Mouse (Mus musculus) adrenal gland, adult (tissue): ENCODE measurements around the gene Irx1.
A peak's percentile ranks its signal among the peaks of the same experiment; 100 is the strongest.

Experiments
- DNase-seq, 2 experiments: peaks; one replicate each; pipeline ENCODE4 v3.0.0; 2022 to 2023; ENCODE audit warnings: low spot score in 1 of 2; ENCODE audit not compliant: inconsistent age in 2 of 2

Irx1 gene

DNA sequence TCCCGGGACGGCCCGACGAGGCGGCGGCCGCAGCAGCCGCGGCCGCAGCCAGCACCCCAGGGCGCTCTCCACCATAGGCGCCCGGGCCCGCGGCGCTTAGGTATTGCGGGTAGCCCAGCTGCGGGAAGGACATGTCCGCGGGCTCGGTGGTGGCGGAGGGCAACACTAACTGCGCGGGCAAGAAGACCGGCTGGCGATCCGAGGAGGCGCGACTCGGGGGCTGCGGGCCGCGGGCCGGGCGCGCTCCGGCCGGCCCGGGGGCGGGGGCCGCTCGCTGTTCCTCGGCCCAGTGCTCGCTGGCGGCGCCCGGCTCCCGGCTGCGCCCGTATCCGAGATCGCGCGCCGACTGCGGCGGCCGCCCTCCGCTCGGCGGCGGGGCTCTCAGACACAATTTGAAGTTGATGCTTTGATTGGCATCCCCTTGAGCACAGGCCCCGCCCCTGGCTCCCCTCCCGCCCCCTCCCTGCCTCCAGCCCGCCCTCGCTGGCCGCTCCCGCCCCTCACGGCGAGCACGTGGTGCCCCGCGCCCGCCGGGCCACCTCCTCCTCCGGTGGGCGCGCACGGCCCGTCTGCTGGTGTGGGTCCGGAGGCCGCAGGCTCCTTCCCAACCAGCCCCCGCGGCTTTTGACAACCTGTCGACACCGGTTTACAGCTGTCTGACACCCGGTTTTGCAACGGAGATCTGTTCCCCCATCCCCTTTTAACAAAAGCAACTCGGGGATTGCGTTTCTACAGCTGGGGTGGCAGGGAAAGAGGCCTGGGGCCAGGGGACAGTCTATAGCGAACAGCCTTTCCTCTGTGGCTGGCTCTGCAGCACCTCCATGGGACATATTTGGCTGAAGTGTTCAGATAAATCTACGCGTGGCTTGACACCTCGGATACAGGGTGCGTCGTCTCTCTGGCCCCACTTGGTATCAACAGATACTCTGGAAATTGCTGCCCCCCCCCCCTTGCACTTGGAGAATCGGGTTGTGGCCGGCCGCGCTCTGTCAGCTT, at the start of gene Irx1:
Irx1 (minus strand) TSS at position 368 of the 996 bp plus-strand sequence.
- DNase-seq = no peak

- no peak for DNase-seq
Measured at GRCm38 (mm10) chr13:71979932-71980655, 16.6 kb upstream of the Irx1 start.

GRCm38 (mm10) chr13:71975753-71976152, 12.2 kb upstream of the Irx1 start:
- no peak for DNase-seq

DNA sequence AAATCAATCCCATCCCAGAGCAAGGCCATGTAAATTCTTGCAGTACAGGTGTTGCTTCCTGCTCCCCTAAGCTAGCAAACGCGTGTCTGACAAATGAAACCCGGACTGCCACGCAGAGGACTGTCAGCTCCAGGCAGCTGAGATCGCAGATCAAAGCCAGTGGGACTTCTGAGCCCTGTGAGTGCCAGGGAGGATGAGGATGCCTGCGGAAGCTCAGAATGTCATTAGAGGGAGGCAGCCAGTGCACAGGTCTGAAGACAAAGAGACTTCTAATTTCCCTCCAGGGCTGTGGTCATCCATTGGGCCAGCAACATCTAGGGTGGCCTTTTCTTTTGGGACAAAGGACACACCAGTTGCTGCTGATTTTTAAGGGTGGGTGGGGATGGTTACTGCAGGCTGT, 4.8 kb upstream of the Irx1 start:
- no peak for DNase-seq

DNA sequence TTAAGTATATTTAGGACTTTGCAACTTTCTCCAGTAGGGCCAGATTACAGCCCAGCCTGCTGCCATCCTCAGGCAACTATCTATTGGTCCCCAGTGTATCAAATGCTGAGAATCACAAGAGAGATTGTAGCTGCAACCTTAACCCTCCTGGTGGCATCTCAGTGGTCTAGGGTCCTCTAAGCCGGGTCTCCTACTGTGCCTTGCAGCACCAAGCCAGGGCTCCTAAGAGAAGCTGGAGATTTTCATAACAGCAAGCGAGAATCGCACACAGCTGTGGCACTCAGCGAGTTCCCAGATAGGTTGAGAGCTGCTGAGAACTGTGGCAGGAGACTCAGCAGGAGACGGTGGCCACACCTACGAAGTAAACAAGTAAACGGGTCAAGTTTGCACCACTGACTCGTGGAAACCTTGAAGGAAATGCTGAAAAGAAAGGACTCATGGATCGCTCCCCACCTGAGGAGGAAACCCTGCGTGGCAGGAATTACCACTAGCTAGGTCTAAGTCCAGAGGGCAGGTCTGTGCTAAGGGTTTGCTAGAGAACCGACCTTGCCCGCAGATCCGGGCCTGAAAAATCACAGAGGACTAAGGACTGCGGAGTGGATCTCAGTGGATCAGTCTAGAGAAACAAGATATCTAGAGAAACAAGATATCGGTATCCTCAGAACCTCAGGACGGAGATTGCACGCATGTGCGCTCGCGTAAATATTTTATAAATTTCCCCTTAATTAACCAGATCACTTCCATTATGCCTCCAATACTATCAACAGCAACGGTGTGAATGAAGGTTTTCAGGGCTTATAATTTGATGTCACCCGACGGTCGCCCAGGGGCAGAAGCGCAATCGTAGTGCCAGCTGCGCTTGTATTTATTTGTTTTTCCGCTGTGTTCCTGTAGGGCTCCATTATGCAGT, 4.1 kb upstream of the Irx1 start:
- DNase-seq = no peak

GRCm38 (mm10) chr13:71966631-71967030, 3.1 kb upstream of the Irx1 start:
- no peak for DNase-seq

DNA sequence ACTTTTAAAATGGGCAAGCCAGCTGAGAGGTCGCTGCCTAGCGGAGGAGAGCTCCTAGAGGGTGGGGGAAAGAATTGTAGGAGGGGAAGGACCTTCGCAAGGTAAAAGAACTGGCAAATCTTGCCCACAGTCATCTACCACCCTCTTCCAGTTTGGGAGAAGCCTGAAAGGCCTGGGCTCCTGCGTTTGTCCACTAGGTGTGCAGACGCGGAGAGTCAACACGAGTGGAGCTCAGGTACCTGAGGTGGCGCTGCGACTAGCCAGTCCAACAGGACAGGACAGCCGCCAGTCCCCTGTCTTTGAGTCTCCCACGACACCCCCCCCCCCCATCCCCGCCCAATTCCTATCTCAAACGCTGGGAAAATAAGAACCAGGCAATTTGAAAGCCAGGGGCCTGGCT, 843 bp upstream of the Irx1 start:
- DNase-seq = no peak

DNA sequence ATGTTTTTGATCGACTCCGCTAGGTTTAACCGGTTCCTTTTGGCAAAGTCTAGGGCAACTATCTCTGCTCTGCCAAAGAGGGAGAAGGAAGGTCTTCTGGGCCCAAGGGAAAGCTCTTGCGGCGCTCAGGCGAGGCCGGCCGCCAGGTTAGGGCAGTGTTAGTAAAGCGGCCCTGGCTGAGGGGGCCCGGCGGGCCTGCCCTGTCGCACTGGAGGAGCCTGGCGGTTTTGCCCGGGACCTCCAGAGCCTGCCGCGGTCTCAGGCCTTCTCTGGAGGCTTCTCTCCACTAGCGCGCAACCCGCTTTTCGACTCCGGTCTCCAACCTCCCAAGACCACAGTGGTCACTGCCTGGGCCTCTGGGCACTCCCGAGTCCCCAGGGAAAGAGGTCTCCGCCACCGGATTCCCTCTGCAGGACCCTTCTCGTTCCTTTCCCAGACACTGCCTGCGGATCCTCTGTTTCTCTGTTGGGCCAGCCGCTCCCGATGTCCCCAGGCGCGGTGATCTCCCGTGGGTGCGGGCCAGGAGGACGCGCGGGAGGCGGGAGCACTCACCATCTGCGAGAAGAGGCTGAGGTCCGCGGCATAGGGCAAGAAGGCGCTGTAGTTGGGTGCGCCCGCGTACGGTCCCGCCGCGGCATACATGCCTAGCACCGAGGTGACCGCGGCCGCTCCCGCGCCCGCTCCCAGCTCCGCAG, 715 bp downstream of the Irx1 start:
- DNase-seq = peak in 1 of 2 experiments; percentile 55

- peak in 1 of 2 experiments; percentile 36 for DNase-seq
Measured at GRCm38 (mm10) chr13:71961891-71962660, 1.4 kb downstream of the Irx1 start.

DNA sequence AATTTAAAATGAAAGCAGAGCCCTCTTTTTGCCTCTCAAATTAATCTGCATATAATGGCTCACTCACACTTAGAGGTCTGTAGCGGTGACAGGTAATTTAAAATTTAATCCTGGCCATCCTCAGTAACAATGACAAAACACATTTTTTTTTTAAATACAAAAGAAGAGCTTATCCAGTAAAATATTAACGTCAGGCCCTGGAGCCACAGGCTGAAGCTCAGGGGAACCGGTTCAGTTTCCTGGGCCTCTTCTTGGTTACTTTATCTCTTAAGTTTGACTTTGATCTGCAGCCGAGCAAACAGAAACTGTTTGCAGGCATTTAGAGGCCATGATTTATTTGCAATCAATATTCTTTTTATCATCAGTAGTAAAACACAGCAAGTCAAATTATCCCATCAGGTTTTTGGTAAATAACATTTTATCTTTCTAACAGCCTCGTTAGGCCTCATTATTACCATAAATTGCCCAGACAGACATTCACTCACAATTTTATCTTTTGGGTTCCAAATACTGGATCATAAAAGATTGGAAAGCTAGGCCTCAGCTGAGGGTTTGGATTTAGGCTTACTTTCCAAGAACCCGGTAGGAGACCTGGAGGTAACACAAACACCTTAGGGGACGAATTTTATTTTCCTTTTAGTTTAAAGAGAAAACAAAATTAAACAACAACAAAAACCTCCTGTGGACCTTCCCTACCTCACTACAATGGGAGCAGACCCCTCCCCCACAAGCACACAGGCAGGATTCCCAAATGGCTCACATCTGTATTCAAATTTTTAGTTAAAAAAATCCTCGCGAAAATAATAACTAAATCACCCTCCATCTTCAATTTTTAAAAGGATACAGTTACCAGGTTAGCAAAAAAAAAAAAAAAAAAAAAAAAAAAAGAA, 2.4 kb downstream of the Irx1 start:
- no peak for DNase-seq

GRCm38 (mm10) chr13:71960277-71960672, 3.2 kb downstream of the Irx1 start:
- DNase-seq = no peak

GRCm38 (mm10) chr13:71959361-71960276, 3.9 kb downstream of the Irx1 start:
- no peak for DNase-seq

GRCm38 (mm10) chr13:71958651-71959050, 4.9 kb downstream of the Irx1 start:
- no peak for DNase-seq

- DNase-seq = no peak
Measured at GRCm38 (mm10) chr13:71957811-71958351, 5.6 kb downstream of the Irx1 start.

DNA sequence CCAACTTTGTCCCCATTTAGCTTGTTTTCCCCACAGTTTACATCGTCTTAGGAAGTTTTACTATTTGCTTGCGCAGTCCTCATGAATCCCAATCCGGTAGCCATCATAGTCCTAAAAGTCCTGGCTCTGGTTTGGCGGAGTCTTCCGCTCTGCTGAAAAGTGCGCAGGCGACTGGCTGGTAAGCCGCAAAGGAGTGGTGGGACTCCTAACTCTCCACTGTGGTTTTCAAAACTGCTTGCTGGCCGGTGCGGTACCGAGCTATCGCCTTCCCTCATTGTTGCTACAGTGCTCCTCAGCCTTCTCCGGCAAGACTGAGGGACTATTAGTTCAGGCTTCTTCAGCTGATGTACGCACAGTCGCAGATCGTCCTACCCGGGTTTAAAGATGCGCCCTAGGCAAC, 6.4 kb downstream of the Irx1 start:
- no peak for DNase-seq

- DNase-seq = peak in 1 of 2 experiments; percentile 34
Measured at GRCm38 (mm10) chr13:71956481-71956880, 7.0 kb downstream of the Irx1 start.

DNA sequence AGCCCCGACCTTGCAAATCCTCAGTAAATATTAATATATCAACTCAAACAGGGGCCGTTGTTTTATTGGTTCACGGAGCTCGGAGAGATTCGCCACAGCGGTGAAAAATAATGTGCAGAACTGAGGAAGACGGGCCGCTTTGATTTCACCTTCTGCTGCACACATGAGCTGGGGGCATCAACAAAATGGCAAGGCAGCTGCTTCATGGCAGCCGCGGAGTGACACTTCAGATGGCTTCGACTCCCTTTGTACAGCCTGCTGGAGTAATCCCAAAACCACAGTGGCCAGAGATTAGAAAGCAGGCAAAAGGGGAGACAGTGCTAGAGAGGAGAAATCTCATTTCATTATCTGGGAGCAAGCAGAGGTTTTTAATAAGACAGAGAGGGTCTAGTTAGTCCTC, 11.6 kb downstream of the Irx1 start:
- DNase-seq = no peak
